Mouse (Mus musculus) ovary, adult 10 weeks (tissue): Measurements from ENCODE around the gene Arhgap45. TPM values are rescaled to one million over a fixed set of nuclear protein-coding genes. Genes with fewer than 3 reads are reported as not detected.

ENCODE experiments used
- polyA plus RNA-seq: library from polyadenylated mRNA; stranded (reverse); fragments of 350-450 nt; fragmentation: Illumina TruSeq; extraction: RNeasy Lipid Tissue Mini Kit (QIAGEN cat#74804); gene quantifications from one replicate; pipeline ENCODE4 v1.2.3, GENCODE M21; 2014

The Arhgap45 gene
- not detected for polyA plus RNA-seq

DNA sequence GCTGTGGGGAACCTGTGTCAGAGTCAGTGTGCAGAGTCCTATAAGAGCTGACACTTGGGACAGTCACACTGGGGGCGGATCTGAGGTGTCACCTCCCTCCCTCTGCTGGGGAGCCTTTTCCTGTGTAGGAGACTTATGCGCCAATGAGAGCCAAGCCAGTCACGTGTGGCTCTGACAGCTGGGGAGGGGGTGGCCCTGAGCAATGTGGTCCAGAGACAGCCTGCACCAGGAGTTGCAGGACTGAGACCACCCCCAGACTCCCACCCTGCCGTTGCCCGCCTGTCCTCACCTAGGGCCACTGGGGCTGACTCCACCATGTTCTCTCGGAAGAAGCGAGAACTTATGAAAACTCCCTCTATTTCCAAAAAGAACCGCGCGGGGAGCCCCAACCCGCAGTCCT, at the start of gene Arhgap45:
Arhgap45 (plus strand) TSS at position 143 of the 400 bp plus-strand sequence.

GRCm38 (mm10) chr10:79970415-79971182, 45.9 kb upstream of the Arhgap45 start, which contains the start of gene Grin3b:
TSS of gene Grin3b (plus strand) at chr10:79970715.

GRCm38 (mm10) chr10:79984195-79984816, 32.1 kb upstream of the Arhgap45 start, which contains the start of gene Tmem259:
TSS of gene Tmem259 (minus strand) at chr10:79984330.

GRCm38 (mm10) chr10:79988506-79989271, 27.8 kb upstream of the Arhgap45 start, which contains the start of gene Cnn2:
TSS of gene Cnn2 (plus strand) at chr10:79988584.

DNA sequence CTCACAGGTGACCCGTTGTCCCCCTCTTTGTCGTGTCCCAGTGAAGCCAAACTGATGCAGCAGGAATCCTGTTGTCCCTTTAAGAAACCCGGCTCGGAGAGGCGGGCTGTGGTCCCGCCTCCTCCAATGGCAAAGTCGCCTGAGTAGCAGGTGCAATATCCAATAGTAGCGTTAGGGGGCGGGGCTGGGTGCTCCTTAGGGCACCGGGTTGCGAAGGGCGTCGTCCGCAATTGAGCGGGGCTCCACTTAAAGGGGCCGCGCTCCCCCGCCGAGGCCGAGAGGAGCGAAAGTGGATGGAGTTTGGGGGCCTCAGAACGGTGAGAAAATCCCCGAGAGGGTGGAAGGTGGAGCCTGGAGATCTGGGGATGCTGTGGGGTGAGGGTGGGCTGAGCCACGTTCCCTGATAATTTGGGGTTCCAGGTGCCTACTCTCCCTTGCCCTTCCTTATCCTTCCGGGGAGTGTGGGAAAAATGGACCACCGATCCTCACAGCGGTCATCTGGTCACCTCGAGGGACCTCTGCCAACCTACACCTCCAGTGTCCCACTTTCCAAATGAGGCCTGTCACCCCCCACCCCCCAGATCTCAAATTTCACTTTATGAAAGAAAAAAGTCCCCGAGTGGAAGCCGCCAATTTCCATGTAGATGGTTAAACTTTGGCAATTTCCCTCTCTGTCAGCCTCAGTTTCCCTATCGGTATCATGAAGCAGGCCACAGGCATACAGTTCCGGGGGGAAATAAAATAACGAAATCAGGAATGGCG, 20.0 kb upstream of the Arhgap45 start, which contains the start of gene Abca7:
Abca7 (plus strand) TSS at position 223 of the 762 bp plus-strand sequence.

DNA sequence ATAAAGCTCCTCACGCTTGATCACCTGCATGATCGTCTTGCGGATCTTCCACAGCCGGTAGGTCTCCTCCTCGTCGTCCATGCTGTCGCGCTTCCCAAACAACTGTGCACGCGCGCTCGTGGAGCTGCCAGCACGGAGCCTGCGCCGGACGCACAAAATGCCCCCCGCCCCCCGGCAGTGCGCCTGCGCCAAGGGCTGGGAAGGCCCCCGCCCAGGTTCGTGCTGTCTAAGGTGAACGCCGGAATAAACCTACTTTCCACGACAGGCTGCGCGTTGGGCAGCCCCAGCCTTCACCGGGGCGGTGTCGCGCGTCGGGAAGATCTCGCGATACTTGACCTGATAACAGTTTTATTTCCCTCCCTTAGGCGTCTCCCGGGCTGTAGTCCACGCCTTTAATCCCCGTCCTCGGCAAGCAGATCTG, 23.1 kb downstream of the Arhgap45 start, which contains the start of gene Polr2e:
Polr2e (minus strand) TSS at position 237 of the 421 bp plus-strand sequence.

GRCm38 (mm10) chr10:80047041-80047565, 30.6 kb downstream of the Arhgap45 start, which contains the start of gene Gpx4:
TSS of gene Gpx4 (plus strand) at chr10:80047166.

Other genes starting within 250 kb of the Arhgap45 start
- 0.29 TPM for gene Rnf126, start 249.7 kb upstream of the Arhgap45 start, polyA plus RNA-seq
- 1.2 TPM for gene Fstl3, start 239.4 kb upstream of the Arhgap45 start, polyA plus RNA-seq
- gene Prss57, start 225.7 kb upstream of the Arhgap45 start, polyA plus RNA-seq, result not detected
- gene Palm, start 223.1 kb upstream of the Arhgap45 start, polyA plus RNA-seq, result 0.77 TPM
- not detected for gene Misp, start 195.7 kb upstream of the Arhgap45 start, polyA plus RNA-seq
- 114 TPM for gene Ptbp1, start 162.2 kb upstream of the Arhgap45 start, polyA plus RNA-seq
- not detected for gene Prtn3, start 142.2 kb upstream of the Arhgap45 start, polyA plus RNA-seq
- gene Plppr3, start 142.0 kb upstream of the Arhgap45 start, polyA plus RNA-seq, result not detected
- not detected for gene Elane, start 130.4 kb upstream of the Arhgap45 start, polyA plus RNA-seq
- gene Cfd, start 125.8 kb upstream of the Arhgap45 start, polyA plus RNA-seq, result 1.5 TPM
- 0.37 TPM for gene Med16, start 107.7 kb upstream of the Arhgap45 start, polyA plus RNA-seq
- not detected for gene Gm26602, start 105.8 kb upstream of the Arhgap45 start, polyA plus RNA-seq
- gene Kiss1r, start 99.7 kb upstream of the Arhgap45 start, polyA plus RNA-seq, result not detected
- gene R3hdm4, start 95.4 kb upstream of the Arhgap45 start, polyA plus RNA-seq, result 8.0 TPM
- gene Arid3a, start 89.6 kb upstream of the Arhgap45 start, polyA plus RNA-seq, result 3.3 TPM
- 1.2 TPM for gene Wdr18, start 56.5 kb upstream of the Arhgap45 start, polyA plus RNA-seq
- not detected for gene Grin3b, start 45.9 kb upstream of the Arhgap45 start, polyA plus RNA-seq
- gene Tmem259, start 32.3 kb upstream of the Arhgap45 start, polyA plus RNA-seq, result not detected
- gene Cnn2, start 28.1 kb upstream of the Arhgap45 start, polyA plus RNA-seq, result 10.0 TPM
- 0.14 TPM for gene Abca7, start 20.2 kb upstream of the Arhgap45 start, polyA plus RNA-seq
- 0.51 TPM for gene Polr2e, start 23.1 kb downstream of the Arhgap45 start, polyA plus RNA-seq
- gene Gpx4, start 30.5 kb downstream of the Arhgap45 start, polyA plus RNA-seq, result 21.6 TPM
- 0.29 TPM for gene Sbno2, start 88.9 kb downstream of the Arhgap45 start, polyA plus RNA-seq
- gene Stk11, start 99.2 kb downstream of the Arhgap45 start, polyA plus RNA-seq, result 4.8 TPM
- gene Atp5d, start 122.0 kb downstream of the Arhgap45 start, polyA plus RNA-seq, result 0.34 TPM
- gene Cbarp, start 124.2 kb downstream of the Arhgap45 start, polyA plus RNA-seq, result not detected
- 10.3 TPM for gene Midn, start 131.6 kb downstream of the Arhgap45 start, polyA plus RNA-seq
- 34.8 TPM for gene Cirbp, start 149.3 kb downstream of the Arhgap45 start, polyA plus RNA-seq
- 1.1 TPM for gene 1600002K03Rik, start 156.3 kb downstream of the Arhgap45 start, polyA plus RNA-seq
- 5.3 TPM for gene Efna2, start 162.8 kb downstream of the Arhgap45 start, polyA plus RNA-seq
- 5.4 TPM for gene Mum1, start 209.8 kb downstream of the Arhgap45 start, polyA plus RNA-seq
- gene Ndufs7, start 232.5 kb downstream of the Arhgap45 start, polyA plus RNA-seq, result 1.1 TPM
- gene Gamt, start 244.4 kb downstream of the Arhgap45 start, polyA plus RNA-seq, result not detected
- gene Dazap1, start 244.8 kb downstream of the Arhgap45 start, polyA plus RNA-seq, result 25.0 TPM